Mouse (Mus musculus): Measurements from ENCODE around the gene Ckap2.

DNA sequence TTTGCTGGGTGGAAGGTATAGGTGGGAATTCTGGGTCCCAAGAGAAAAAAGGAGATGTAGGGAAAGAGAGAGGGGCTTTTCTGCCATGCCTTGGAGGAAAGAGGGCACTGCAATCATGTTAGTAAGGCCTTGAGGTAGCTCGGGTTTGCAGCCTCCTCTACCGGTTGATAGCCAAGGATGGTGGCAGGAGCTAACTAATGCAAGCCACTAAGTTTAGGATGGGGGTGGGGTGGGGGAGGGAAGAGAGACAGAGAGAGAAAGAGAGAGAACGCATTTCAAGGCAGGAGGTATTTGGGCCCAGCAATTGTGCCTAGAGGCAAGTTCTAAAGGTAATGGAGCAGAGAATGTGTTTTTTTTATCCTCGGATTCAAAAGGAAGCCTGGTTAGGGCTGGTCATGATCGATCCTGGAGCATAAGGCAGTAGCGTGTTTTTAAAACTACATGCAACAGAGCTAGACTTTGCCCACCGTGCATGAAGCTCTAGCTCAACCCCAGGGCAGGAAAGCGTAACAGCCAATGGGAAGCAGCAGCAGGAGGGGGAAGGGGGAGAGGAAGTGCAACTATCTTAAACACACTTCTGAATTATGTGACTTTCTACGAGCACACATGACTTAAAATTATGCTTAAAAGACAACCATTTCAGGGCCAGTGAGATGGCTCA is 37.8 kb downstream of the Ckap2 start:
- TF ChIP-seq CTCF (conservative IDR thresholded peaks at IDR 0.05; ENCODE audit: low read length), result no peak
- TF ChIP-seq NANOG (IDR thresholded peaks at IDR 0.05; ENCODE audit: borderline replicate concordance, low read length), result no peak
- TF ChIP-seq POU5F1 (IDR thresholded peaks at IDR 0.05; ENCODE audit: borderline replicate concordance, low read length), result no peak

All from E14TG2a.4 (cell line).